Mouse (Mus musculus) layer of hippocampus, adult 11-12 months (tissue): ENCODE data around the gene Slc25a42.
"Not testable (repeated sequence)": the region's sequence is repeated elsewhere in the genome, so short reads cannot be mapped to it uniquely, and the experiment has no call there.

ENCODE experiments used
- DNase-seq: peaks from one replicate; pipeline ENCODE4 v3.0.0; 2022; ENCODE audit warnings: low spot score

Gene Slc25a42

GRCm38 (mm10) chr8:70212112-70213055 is at the start of gene Slc25a42:
Gene Slc25a42, minus strand, starts transcription at chr8:70212305.
- peak; percentile 99 for DNase-seq

- DNase-seq, result no peak
These were observed 46.9 kb upstream of the Slc25a42 start for GRCm38 (mm10) chr8:70259043-70259442.

GRCm38 (mm10) chr8:70258600-70258999 is 46.5 kb upstream of the Slc25a42 start:
- DNase-seq, result no peak

DNA sequence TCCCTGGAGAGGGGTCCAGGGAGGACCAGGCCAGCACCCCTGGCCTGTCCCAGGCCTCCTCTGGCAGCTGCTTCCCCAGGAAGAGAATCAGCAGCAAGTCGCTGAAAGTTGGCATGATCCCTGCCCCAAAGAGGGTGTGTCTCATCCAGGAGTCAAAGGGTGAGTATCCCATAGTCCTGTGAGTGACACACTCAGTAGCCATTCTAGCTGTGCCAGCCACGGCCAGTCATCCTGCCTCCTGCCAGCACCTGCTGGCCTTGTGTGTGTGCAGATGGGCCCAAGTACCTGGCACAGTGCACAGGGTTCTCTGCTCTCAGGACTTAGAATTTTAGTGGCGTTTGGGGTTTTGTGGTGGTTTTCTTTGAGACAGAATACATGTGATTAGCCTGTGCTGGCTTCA is 45.4 kb upstream of the Slc25a42 start:
- no peak for DNase-seq

DNA sequence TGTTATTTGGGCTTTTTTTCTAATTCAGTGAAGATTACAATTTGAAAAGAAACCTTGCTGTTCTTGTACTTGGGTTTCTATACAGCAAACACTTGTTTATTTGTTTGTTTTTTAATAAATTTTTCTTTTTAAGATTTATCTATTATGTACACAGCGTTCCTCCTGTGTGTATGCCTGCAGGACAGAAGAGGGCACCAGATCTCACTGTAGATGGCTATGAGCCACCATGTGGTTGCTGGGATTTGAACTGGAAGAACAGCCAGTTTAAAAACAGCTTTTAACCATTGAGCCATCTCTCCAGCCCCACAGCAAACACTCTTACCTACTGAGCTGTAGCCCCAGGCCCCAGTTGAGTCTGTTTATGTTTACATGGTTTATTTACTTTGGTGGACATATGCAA is 42.5 kb upstream of the Slc25a42 start:
- no peak for DNase-seq

- no peak for DNase-seq
These were observed 35.7 kb upstream of the Slc25a42 start for GRCm38 (mm10) chr8:70247841-70248240.

DNA sequence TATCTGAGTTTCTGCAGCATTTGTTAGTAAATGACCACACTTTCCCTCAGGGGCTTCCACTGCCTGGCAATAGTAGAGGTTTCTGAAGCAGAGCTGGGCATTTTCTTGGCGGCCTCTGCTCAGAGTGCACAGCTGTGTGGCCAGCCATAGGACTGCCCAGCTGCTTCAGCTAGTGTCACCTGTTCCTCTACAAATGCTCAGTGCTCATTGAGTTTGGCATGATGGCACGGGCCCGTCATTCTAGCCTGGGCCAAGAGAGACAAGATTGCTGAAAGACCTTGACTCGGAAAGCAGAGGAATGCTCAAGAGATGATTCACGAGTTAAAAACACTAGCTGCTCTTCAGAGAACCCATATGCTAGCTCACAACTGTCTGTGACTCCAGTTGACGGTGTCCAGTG is 34.5 kb upstream of the Slc25a42 start:
- no peak for DNase-seq

DNA sequence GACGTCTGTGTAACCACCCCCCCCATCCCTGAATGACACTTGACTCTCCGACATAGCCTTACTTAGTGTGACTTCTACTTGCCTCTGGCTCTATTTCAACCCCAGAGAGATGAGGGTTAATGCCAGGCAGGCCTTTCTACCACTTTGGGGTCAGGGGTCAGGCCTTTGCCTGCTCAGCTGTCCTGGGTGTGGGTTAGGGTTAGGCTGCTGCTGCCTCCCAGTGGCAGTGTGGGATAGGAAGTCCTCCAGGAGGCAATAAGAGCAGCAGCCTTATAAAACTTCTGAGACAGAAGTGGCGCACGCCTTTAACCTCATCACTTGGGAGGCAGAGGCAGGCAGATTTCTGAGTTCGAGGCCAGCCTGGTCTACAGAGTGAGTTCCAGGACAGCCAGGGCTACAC is 28.5 kb upstream of the Slc25a42 start:
- DNase-seq, result no peak

- DNase-seq, result no peak
These were observed 25.7 kb upstream of the Slc25a42 start for GRCm38 (mm10) chr8:70237842-70238241.

GRCm38 (mm10) chr8:70234781-70235128 is 22.6 kb upstream of the Slc25a42 start:
- DNase-seq, result no peak

DNA sequence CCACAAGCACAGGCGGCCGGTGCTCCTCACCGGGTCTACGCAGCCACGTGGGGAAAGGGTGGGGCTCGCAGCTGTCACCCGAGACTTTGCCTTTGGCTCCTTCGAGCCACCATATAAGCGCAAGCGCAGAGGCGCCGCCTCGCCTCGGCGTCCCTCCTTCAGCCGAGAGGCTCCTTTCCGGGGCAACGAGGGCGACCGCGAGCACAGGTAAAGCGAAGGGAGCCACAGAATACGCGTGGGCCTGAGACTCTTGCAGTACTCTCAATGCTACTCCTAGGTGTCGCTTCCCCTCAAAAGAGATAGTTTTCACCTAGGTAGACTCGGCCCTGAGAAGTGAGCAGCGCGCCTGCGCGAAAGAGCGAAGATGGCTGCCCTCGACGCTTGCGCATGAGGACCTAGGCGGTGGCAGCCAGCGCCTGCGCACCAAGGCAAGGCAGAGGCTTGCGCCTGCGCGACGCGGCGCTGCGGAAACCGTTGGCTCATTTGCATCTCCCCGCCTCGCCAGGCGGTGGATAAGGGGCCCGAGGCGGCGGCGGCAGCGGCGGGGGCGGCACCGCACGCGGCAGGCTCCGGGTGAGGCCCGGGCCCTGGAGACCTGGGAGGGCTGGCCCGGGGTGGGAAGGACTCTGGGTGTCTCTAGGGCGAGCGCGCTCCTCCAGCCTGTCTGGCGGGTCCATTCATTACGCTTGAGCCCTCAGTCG is 22.1 kb upstream of the Slc25a42 start, which contains the start of the genes Sugp2 and Armc6:
TSS of gene Sugp2 (plus strand) at position 147 of the 701 bp plus-strand sequence.
TSS of gene Armc6 (minus strand) at position 387 of the 701 bp plus-strand sequence.
- peak; percentile 95 for DNase-seq

- DNase-seq, result no peak
These were observed 21.5 kb upstream of the Slc25a42 start for GRCm38 (mm10) chr8:70233606-70234005.

GRCm38 (mm10) chr8:70230837-70231236 is 18.7 kb upstream of the Slc25a42 start:
- no peak for DNase-seq

DNA sequence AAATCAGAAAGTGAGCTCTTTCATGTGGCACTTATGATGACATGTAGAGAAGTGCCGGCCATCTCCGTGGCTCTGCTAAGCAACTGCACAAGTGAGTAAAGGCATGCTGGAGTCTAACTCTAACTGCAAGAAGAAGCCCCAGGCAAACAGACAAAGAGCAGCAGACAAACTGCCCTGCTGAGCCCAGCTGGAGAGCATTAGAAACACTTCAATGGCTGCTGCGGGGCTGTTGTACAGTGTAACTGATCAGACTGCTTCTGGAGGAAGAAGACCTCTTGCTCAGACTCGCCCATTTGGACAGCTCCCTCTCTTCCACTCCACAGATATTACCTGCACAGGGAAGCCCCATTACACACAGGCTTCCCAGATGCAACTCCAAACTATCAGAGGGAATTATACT is 15.9 kb upstream of the Slc25a42 start:
- no peak for DNase-seq

GRCm38 (mm10) chr8:70223341-70223740 is 11.2 kb upstream of the Slc25a42 start:
- peak; percentile 58 for DNase-seq

- DNase-seq, result no peak
These were observed 9.9 kb upstream of the Slc25a42 start for GRCm38 (mm10) chr8:70222041-70222440.

GRCm38 (mm10) chr8:70220911-70221310 is 8.8 kb upstream of the Slc25a42 start:
- no peak for DNase-seq

DNA sequence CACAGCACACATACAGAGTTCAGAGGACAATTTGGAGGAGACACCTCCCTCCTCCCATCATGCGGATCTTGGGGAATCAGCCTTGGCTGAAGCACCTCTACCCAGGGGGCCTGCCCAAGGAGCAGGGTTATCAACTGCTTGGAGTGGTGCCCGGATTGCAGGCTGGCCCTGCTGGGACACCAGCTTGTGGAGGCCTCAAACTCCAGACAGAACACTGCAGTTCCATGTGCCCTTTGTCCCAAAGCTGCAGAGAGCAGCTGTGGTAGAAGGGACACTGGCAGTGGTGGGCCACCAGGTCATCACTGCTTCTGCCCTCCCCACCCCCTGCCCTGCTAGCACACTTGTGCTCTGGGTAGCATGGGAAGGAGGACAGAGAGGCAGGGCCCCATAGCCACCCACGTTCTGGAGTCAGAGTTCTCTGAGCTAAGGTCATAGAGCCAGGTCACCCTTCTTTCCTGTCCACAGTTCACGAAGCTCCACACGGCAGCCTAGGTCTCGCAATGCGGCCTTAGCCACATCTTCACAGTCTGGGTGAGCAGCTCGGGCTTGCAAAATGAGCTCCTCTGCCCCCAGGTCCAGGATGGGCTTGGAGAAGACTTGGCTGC is 8.2 kb upstream of the Slc25a42 start:
- no peak for DNase-seq

DNA sequence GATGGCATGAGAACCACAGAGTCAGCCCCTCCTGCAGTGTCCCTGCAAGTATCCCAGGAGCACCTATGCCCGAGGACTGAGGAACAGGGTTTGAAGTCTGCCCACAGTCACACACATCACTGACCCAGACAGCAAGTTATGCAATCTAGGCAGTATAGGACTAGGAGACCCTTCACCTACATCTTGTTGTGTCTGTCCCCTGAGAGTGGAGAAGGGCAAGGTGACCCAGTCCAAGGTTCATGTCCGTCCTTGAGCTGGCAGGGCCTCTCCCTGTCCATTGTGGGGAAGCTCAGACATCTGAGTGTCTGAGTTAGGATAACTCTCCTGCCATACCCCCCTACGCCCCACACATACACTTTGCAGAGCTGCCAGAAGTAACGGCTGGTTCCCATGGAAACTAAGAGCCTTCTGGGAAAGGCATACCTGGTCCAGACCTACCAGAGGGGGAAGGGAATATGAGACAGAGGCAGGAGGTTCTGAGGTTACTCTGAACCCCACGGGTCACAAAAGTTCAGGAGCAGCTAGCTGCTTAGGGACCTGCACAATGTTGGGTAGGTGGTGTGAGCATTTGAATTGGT is 7.1 kb upstream of the Slc25a42 start:
- no peak for DNase-seq

GRCm38 (mm10) chr8:70217441-70217840 is 5.3 kb upstream of the Slc25a42 start:
- no peak for DNase-seq

GRCm38 (mm10) chr8:70216566-70216965 is 4.5 kb upstream of the Slc25a42 start:
- peak; percentile 87 for DNase-seq

- DNase-seq, result not testable (repeated sequence)
These were observed 4.1 kb upstream of the Slc25a42 start for GRCm38 (mm10) chr8:70216161-70216560.
